Mouse (Mus musculus): ENCODE measurements at regions not wholly inside any gene's neighbourhood (a gene's known extent, or its start where the extent isn't known, plus 50 kb on each side); places are given as distances from the start of the nearest gene placed in this dataset.

DNA sequence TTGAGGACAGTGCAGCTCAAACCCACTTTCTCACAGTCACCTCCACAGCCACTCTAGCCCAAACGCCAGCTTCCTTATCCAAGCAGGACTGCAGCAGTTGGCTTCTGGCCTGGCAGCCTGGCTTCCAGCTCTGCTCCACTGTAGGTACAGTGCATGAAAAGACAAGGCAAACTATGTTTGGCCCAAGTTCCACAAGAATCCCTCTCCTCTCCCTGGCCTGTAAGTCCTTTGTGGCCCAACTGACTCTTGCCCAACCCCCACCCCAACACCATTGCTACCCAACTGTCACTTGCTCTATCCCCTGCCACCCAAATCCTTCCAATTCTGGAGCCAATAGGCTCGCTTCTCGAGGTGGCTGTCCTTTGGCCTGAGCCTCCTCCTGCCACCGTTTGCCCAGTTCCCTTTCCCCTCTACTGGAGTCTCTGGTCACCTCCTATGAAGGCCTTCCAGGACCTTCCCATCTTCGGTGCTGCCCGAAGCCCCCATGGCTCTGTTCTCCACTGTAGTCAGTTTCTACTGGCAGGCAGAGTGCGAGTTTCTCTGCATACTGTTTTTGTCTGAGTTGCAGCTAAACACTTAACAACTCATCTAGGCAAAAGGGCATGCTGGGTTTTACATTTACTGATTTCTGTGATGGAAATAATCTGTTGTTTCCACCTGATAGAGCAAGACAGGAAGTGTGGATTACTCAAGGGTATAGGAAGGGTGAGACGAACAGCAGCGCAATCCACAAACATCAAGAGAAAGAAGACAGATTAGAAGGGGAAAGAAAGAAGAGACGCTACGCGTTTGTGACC is 84.4 kb upstream of the Ptpn1 start:
- DNase-seq, result no peak

DNA sequence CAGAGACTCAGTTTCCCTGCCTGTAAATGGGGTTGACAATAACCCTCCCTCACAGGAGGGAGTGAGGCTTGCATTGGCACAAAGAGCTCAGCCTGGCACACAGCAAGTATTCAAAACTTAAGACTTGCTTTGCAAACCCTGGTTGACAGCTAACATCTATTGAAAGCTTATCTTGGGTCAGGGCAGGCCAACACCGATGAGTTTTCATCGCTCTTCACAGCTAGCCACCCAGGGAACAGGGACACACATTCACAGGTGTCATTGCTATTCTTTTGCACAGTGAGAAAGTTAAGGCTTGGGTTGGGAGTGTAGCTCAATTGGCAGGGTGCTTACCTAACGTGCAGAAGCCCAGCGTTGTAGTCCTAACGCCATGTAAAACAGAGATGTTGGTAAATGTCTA is 86.5 kb upstream of the Ptpn1 start:
- no peak for DNase-seq

DNA sequence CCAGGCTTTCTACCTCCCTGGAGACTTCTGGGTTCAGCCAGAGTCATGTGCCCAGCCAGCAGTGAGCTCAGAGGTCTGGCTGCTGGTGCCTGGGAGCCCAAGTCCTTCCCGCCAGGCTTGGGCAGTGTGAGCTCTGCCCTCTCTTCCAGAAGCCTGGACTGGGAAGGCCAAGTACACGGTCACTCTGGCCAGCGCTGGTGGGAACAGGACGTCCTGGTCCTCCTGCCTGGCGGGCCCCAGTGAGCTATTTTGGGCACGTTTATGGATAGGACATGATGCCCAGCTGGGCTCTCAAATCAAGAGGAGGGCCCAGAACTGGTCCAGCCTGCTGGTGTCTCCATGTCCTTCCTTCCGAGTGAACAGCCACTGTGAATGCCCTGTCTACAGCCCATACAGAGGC is 87.3 kb upstream of the Ptpn1 start:
- no peak for DNase-seq

DNA sequence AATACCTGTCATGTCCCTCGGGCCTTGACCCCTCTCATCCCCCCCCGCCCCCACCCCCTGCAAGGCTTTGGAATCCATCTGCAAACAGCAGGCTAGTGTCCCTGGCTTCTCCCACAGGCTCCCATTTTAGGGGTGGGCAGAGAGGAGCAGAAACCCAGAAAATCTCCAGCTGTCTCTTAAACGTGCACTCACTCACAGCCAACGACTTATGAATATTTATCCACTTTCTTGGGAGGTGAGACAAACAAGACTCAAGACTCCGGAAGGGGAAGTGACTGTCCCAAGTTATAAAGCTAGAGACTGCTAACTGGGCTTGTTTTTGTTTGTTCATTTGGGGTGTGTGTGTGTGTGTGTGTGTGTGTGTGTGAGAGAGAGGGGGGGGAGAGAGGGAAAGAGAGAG is 87.9 kb upstream of the Ptpn1 start:
- DNase-seq, result no peak

DNA sequence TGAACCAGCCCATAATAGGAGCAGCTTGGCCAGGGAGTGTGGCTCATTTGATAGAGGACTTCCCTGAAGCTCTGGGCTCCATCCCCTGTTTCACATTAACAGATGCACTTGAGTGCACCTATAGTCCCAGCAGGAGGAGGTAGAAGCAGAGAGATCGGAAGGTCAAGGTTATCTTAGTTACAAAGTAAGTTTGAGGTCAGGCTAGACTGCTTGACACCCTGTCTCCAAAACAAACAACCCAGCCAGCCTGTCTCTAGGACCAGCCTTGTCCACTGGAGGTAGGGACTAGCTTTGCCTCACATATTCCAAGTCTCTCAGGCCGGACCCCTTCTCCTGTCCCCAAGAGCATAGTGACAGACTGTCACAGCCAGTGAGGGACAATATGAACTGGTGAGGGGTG is 88.9 kb upstream of the Ptpn1 start:
- DNase-seq, result no peak

DNA sequence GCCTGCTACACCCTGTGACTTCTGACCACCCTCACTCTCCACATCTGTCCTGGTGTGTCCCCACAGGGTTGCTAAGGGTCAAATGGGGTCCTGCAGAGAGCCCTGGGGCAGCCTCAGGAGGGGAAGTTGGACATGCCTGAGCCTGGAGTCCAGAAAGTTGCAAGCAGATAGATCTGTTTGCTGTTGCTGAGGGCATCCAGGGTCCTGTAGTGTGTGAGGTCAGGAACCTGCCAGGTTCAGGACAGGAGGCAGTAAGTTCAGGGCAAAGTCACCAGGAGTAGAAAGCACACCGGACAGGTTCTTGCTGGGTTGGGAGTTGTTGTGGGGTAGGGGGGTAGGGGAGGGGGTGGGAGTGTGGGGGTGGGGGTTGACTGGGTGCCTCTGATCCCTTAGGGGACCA is 89.4 kb upstream of the Ptpn1 start:
- no peak for DNase-seq

DNA sequence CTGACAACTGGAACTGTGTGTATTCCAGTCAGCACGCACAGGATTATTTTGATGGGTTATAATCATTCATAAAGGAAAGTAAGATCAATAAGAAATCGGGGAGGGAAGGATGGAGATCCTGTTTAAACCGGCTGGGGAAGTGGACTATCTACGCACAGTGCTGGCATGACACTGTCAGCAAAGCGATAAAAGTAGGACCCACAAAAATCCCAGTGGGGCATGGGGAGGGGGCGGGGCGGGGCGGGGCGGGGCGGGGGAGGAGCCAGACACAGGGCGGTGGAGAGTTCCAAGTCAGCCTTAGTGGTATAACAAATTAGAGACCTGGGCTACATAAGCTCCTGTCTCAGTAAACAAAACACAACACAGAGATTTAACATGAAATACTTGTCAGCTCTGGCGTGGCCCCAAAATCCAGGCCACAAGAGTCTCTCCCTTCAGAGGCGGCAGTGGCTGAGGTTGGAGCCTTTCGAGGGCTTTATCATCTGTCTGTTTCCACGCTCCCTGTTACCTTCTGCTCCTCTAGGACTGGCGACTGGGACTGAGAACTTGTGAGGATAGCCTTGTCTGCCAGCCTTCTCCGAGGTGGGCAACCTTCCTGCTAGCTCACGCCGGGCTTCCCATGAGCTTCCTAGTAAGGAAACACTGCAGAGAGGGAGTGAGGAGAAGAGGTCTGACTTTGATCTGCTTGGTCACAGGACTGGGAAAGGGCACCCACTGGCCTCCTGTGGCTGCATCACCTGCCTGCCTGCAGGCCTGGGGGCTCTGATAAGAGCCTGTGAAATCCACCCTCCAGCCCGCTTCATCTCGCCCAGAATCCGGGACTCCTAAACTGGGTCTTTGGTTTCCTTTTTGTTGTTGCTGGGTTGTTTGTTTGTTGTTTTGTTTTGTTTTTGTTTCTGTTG is 90.3 kb upstream of the Ptpn1 start:
- no peak for DNase-seq

DNA sequence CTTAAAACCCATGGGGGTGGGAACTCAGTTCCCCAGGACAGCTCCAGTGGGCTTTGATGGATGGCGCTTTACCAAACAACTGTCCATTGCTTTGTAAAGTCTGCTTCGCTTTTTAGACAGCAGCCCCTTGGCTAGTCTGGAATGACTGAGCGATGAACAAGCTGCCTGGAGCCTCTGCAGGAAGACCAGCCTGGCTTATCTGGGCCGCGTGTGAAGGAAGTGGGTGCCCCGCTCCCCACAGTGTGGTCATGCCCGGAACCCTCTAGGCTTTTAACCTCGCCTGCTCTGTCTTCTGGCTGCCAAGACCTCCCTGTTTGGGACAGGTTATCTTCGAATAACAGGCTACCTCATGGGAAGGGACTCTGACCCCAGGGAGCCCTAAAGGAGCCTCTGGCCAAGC is 91.5 kb upstream of the Ptpn1 start:
- no peak for DNase-seq

DNA sequence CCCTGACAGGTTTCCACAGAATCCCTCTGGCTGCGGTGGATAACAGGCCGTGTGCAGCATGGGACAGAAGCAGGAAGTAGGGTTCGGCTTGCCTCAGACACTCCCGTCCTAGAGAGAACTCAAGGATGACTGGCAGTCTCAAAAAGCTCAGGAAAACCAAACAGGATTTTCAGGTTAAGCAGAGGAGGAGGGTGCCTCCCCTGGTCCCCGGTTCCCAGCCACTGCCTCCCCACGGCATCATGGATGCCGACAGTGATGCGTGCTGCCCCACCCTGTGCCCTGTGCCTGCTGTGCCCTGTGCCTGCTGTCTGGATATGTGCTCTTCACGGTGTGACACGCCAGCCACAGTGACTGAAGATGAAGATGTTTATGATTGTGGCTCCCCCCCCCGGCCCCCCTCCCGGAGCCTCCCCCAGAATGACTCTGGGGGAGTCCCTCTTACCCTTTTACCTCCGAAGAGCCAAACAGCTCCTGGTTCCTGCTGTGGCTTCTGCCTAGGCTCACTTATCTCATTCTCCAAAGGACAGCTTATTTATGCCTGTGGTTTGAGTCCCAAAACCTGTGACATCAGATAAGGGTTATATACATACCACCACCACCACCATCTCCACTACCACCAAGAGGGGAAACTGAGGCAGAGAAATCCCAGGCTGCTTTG is 92.4 kb upstream of the Ptpn1 start:
- DNase-seq, result no peak

DNA sequence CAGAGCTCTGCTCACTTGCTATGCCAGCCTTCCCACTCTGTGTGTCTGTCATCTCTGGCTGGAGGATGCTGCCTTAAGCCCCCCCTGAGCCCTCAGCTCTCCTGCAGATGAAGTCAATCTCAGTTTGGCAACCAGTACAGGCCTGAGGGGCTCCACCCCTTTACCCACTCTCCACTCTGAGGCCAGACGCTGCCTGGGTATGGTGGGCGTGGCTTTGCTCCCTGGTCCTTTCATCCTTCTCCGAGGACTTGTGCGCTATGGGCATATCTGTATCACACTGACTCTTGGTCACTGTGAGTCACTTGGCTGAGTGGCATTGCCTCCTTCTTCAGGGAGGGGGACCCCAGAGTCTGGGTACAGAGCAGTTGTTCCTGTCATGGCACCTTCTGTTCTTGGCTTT is 94.3 kb upstream of the Ptpn1 start:
- no peak for DNase-seq

DNA sequence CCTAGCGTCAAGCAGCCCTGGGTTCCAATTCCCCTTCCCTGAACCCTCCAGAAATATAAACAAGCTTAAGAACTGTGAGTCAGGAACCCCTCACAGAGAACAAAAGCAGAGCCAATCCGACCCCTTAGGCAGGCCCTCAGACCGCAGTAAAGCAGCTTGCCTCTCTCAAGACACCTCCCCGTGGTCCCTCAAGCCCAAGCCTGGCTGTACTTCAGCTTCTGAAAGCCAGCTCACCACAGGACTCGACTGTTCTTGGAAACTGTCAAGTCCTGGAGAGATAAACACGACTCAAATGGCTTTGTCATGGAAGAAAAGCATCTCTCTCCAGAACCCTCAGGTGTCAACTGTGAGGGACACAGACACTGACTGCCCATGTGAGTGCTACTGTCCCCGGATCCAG is 95.2 kb upstream of the Ptpn1 start:
- no peak for DNase-seq

DNA sequence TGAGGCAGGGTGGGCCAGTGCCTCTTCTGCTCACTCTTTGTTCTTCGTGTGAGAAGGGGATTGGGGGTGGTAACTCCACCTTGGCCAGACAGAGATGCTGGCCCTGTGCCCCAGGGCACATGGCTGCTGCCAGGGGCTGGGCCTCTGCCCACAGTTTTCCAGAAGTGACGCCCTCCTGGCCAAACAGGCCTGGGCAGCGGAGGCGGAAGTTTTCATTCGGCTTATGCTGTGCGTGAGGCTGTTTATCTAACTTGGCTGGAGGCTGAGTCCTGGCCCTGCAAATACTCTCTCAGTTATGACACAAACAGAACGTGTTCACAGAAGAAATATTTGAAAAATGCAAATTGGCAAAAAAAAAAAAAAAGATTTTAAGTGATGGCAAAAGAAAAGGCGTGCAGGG is 97.3 kb upstream of the Ptpn1 start:
- DNase-seq, result no peak

DNA sequence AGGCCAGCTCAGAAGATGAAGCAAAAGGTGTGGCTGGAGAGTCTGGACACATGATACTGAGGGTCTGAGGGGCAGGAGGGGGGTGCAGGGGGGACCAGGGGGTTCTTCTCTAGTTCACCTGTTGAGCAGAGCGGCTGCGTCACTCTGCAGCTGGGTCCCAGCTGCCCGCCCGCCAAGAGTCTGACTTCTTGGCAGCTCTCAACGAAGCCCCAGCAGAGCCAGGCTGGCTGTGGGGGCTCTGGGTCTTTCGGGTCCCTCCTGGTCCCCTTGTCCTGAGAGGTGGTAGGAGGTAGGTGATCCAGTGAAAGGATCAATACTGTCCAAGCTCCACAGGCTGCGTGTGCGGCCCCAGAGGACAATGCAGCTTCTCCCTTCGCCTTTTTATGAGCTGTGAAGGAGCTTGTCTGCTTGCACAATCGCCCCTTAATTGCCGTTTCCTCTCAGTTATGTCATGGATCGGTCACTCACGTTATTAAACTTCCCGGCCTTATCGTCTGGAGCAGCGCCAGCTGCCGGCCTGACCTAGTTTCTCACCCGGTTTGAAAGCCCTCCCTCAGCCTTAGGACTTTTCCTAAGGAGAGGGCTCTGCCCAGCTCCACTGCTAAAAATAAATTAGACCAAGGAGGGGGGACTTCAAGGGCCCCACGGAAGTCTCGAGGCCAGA is 98.4 kb upstream of the Ptpn1 start:
- DNase-seq, result no peak

DNA sequence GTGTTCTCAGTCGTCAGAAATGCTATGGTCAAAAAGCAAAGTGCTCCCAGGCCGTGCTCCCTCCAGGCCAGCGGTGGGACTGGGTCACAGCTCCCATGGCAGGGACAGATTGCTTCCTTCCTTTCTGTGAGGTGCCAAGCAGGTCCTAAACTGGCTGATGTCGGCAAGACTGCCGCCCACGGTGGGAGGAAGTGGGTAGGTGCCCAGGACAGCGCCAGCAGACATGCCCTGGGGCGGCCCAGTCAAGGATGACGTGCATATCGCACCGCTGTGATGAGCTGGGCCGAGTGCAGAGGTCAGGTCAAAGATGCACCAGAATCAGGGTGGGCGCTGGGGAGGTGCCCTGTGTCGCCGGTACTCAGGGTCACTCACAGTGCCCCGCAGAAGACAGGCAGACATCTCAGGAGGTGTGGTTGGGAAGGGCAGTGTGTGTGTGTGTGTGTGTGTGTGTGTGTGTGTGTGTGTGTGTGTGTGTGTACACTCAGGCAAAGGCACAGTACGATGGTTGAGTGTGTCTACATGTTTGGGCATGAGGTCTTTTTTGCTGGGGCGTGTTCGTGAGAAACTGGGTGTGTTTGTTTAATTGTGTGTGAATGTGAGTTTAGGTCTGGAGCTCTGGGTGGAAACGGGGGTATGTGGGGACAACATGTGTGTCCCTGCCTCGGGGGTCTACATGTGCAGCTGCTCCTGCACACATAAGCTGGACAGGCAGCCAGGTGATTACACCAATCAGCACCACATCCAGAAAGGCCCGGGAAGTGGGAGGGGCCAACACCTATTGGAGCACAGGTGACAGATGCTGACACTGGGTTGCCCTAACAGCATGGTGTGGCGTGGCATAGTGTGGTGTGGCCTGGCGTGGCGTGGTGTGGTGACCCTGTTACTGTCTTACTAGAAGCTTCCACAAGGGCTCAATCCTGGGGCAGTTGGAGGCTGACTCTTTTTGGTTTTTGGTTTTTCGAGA is 100.5 kb upstream of the Ptpn1 start:
- no peak for DNase-seq

DNA sequence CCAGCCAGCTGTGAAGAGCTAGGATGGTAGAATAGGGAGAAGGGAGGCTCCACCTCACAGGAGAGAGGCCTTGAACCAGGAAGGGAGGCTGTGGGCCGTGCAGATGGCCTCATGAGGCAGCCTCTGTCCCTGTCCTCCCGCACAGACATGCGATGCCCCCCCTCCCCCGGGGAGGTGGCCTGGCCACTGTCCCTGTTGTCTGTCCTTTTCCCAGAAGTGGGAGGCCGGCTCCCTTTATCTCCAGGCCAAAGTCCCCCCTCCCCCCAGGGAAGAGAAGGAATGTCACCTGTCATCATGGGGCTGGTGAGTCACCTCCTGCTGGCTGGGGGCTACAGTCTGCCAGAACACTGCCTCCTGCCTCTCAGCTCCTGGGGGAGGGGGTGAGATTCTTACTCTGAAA is 103.6 kb upstream of the Ptpn1 start:
- DNase-seq, result no peak

DNA sequence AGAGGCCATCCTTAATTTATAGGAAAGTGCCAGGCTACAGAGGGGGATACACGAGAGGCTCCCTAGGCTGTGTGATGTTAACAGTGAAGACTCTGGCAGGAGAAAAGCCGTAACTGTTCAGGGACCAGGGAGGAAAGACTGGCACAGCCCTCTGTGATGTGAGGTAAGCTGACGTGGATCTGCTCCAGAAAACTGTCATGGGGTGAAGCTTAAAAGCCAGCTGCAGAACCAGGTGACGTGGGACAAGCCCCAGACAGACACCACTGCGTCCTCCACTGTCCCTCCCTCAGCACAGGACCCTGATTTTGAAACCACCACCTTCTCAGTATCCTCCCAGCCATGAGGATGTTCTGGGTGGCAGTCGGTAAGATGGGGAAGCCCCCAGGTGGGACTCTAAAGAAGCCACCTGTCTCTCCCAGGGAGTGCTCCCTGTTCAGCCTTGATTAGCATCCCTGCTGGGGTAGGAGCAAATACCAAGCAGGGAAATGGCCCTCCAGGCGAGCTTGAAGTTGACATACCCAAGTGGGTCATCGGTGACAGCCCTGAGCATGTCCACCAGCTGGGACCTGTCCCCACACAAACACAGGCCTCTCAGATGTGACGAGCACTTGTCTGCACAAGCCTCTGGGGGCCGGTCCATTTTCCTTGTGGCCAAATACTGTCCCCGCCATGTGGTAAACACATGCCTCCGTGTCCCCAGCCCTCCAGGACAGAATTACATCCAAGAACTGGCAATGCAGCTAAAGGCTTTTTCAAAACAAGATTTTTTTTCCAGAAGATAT is 104.7 kb upstream of the Ptpn1 start:
- DNase-seq, result no peak

DNA sequence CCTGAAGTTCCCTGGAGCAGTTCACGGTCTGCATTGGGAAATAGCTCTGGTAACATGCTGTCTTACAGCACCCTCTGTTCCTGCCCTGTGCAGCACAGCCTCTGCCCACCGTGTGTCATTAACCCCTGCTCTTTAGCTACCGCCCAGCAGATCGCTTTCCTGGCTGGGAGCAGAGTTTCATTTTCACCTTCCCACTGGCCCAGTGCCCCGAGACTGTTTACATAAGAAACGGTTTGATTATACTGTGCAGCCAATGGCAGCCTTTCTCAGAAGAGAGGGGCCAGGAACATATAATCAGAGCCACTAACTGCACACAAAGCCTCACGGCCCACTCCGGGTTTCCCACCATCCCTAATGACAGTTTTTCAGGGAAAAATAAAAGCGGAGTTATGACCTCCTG is 108.3 kb upstream of the Ptpn1 start:
- DNase-seq, result no peak

DNA sequence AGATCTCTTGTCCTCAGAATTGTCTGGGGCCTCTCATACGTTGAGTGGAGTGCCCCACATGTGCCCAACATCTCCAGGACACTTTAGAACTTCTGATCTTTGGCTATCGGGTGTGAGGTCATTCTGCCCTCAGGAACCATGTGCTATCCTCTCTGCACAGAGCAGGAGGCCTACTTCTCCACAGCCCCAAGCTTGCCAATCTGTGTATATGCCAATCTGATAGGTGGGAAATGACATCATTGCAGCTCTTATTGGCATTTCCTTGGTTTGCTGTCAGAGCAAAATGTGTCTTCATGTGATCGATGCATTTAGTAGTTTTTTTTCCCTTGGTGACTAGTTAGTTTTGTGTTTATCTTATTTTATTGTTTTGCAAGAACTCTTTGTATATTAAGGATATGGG is 108.8 kb upstream of the Ptpn1 start:
- no peak for DNase-seq

DNA sequence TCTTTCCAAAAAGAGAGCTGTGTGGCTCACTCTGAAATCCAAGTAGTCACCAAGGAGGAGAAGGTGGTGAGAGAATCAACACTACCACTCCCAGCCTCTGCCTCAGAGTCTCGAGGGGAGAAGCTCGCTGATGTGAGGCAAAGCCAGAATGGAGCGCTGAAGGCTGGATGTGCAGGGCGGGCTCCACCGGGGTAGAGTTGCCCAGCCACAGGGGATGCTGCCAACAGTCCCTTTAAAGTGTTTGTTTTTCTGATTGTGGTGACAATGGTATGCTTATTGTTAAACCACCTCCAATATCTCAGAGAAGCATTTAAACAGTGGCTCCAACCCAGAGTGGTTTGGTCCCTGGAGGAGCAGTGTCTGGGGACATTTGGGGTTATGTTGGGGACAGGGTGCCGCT is 110.7 kb upstream of the Ptpn1 start:
- DNase-seq, result no peak

DNA sequence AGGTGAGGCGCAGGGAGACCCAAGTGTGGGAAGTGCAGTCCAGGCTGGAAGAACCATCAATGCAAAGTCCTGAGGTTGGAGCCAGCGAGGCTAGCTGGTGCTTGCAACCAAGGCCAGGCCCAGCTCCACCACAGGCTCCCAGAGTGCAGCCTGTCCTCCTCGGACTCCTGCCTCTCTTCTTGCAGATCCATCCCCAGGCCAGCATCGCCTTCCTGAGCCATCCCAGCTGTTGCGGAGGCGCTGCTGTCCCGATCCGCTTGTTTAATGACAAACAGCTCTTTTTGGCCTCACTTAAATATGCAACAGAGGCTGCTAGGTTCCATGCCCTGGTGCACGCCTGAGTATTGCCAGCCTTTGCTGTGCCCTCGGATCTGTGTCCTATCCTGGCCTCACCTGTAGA is 113.1 kb upstream of the Ptpn1 start:
- DNase-seq, result no peak

DNA sequence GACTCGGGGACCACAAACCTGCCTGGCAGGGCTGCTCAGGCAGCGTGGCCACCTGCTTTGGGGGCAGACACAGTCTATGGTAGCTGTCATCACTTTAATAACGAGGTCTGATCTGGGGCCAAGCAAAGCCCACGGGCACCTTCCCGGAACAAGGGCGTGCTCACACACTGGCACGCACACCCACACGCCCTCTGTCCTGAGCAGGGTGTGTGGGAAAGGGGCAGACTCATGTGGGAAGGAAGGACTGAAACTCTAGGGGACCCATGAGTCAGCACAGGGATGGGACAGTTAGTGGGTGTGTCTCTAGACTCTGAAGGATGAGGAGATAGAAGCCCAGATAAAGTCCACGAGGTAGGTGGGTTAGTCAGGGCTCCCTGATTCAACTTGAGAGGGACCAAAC is 114.8 kb upstream of the Ptpn1 start:
- DNase-seq, result no peak
